8 mouse cellular contexts compared by ENCODE assay signal in genomic region chr11:60935326-60935974, GRCm38 (mm10). TPM values are rescaled to one million over a fixed set of nuclear protein-coding genes. Genes with fewer than 3 reads are reported as not detected.
A peak's percentile ranks its signal among the peaks of the same experiment; 100 is the strongest.
DNase-seq lines count a peak whose midpoint lies in the region; ATAC-seq lines count a peak whose summit lies in the region.

No protein-coding gene starts in this region.

- peaks cover 90% of the 10 kb centered on the region for H3K4me1 ChIP-seq in erythroblast, embryonic 14.5 days (ENCODE audit: control insufficient read depth)
- H3K4me1 ChIP-seq in limb, embryonic 10.5 days: peaks cover 35% of the 10 kb centered on the region
- H3K4me1 ChIP-seq in forebrain, embryonic 15.5 days: peaks cover 26% of the 10 kb centered on the region

- H3K27me3 ChIP-seq in erythroblast, embryonic 14.5 days (ENCODE audit: control insufficient read depth): no peaks in the 10 kb centered on the region
- H3K27me3 ChIP-seq in limb, embryonic 10.5 days (ENCODE audit: low read depth, poor library complexity, severe bottlenecking): peaks cover 7% of the 10 kb centered on the region; the same call in 1 of the 2 replicates
- no peaks in the 10 kb centered on the region for H3K27me3 ChIP-seq in forebrain, embryonic 15.5 days

- 78% methylated on average over 7 of the region's 7 CpGs for WGBS in limb, embryonic 10.5 days
- WGBS in forebrain, embryonic 15.5 days: 90% methylated on average over 7 of the region's 7 CpGs

- 0 out of 2 replicates have a peak overlapping the region, but pooled peaks have one; percentile 2 for H3K27ac ChIP-seq in limb, embryonic 10.5 days
- H3K27ac ChIP-seq in forebrain, embryonic 15.5 days (replicated peaks): no peak overlapping the region

- H3K4me2 ChIP-seq in forebrain, embryonic 15.5 days (replicated peaks): no peak overlapping the region

- peak; percentile 96 for DNase-seq in 416B (ENCODE audit: low read depth)
- DNase-seq in NIH3T3 (ENCODE audit: low read depth): peak; percentile 87
- peak; percentile 73 for DNase-seq in heart, postnatal 25 days (ENCODE audit: low spot score)
- no peak for DNase-seq in limb, embryonic 10.5 days (ENCODE audit: low spot score)
- peak; percentile 64 to 74 for DNase-seq in monocyte, adult 2 months (ENCODE audit: low read depth in 1 of 2, low spot score in 2 of 2)
- DNase-seq in thymus, postnatal 36 days: peak; percentile 54 to 78

- H3K9me3 ChIP-seq in erythroblast, embryonic 14.5 days (ENCODE audit: control insufficient read depth, low read length): no peaks in the 10 kb centered on the region
- no peaks in the 10 kb centered on the region for H3K9me3 ChIP-seq in limb, embryonic 10.5 days (replicated peaks)
- no peaks in the 10 kb centered on the region for H3K9me3 ChIP-seq in forebrain, embryonic 15.5 days

- intact Hi-C loops in heart, postnatal 25 days (cut with DNase I): no loop called here

- H3K4me3 ChIP-seq in erythroblast, embryonic 14.5 days (replicated peaks): peak overlapping the region; percentile 64
- no peak overlapping the region for H3K4me3 ChIP-seq in limb, embryonic 10.5 days
- no peak overlapping the region for H3K4me3 ChIP-seq in forebrain, embryonic 15.5 days

- no peak for ATAC-seq in forebrain, embryonic 15.5 days (replicated peaks)

- H3K36me3 ChIP-seq in erythroblast, embryonic 14.5 days (ENCODE audit: control insufficient read depth): peaks cover 78% of the 10 kb centered on the region
- peaks cover 27% of the 10 kb centered on the region for H3K36me3 ChIP-seq in limb, embryonic 10.5 days
- no peaks in the 10 kb centered on the region for H3K36me3 ChIP-seq in forebrain, embryonic 15.5 days

- no peak overlapping the region for H3K9ac ChIP-seq in forebrain, embryonic 15.5 days (replicated peaks)

RNA-seq across cellular contexts. Expression of gene Map2k3, which starts 3.6 kb away (rescaled TPM):
- polyA plus RNA-seq in erythroblast, embryonic 14.5 days (2012): 59.8 and 102 TPM in 2 replicates
- 10 to 100 TPM; 73.6 to 81.8 TPM for total RNA-seq in heart, postnatal 25 days (2021)
- polyA plus RNA-seq in limb, embryonic 10.5 days (2016; fragmentation: Nextera tagmentation; extraction: Ambion mirVana): 78.3 and 93.3 TPM in 2 replicates
- polyA plus RNA-seq in forebrain, embryonic 15.5 days (2015; fragmentation: Nextera tagmentation; extraction: Ambion mirVana): 31.6 and 32.0 TPM in 2 replicates

RNA-seq across cellular contexts. Expression of gene Natd1, which starts 20.9 kb away (rescaled TPM):
- 15.0 and 24.8 TPM in 2 replicates for polyA plus RNA-seq in erythroblast, embryonic 14.5 days (2012)
- total RNA-seq in heart, postnatal 25 days (2021): 10 to 100 TPM; 14.6 to 14.9 TPM
- polyA plus RNA-seq in limb, embryonic 10.5 days (2016; fragmentation: Nextera tagmentation; extraction: Ambion mirVana): 14.2 and 17.0 TPM in 2 replicates
- polyA plus RNA-seq in forebrain, embryonic 15.5 days (2015; fragmentation: Nextera tagmentation; extraction: Ambion mirVana): 34.5 and 38.0 TPM in 2 replicates

RNA-seq across cellular contexts. Expression of gene Tmem11, which starts 56.4 kb away (rescaled TPM):
- 1.3 and 1.8 TPM in 2 replicates for polyA plus RNA-seq in erythroblast, embryonic 14.5 days (2012)
- 10 to 100 TPM; 27.6 to 28.0 TPM for total RNA-seq in heart, postnatal 25 days (2021)
- polyA plus RNA-seq in limb, embryonic 10.5 days (2016; fragmentation: Nextera tagmentation; extraction: Ambion mirVana): 75.9 and 78.4 TPM in 2 replicates
- 54.6 and 60.8 TPM in 2 replicates for polyA plus RNA-seq in forebrain, embryonic 15.5 days (2015; fragmentation: Nextera tagmentation; extraction: Ambion mirVana)

Comparison
In these comparisons a context has a peak if more than half of its experiments do, and no peak if none do; other contexts are left out.
1. RNA of gene Tmem11, which starts 56.4 kb away (polyA plus RNA-seq): 75.9 to 78.4 TPM in limb, embryonic 10.5 days and 54.6 to 60.8 TPM in forebrain, embryonic 15.5 days; 1.3 to 1.8 TPM in erythroblast, embryonic 14.5 days; every median in the first group is over 10 times any median in the second.